Mouse (Mus musculus): ENCODE measurements around the gene B4gat1. TPM values are rescaled to one million over a fixed set of nuclear protein-coding genes. Genes with fewer than 3 reads are reported as not detected.
A peak's percentile ranks its signal among the peaks of the same experiment; 100 is the strongest.

Gene B4gat1
- polyA plus RNA-seq, 1 experiment from 2014 or later = 41.4 TPM

DNA sequence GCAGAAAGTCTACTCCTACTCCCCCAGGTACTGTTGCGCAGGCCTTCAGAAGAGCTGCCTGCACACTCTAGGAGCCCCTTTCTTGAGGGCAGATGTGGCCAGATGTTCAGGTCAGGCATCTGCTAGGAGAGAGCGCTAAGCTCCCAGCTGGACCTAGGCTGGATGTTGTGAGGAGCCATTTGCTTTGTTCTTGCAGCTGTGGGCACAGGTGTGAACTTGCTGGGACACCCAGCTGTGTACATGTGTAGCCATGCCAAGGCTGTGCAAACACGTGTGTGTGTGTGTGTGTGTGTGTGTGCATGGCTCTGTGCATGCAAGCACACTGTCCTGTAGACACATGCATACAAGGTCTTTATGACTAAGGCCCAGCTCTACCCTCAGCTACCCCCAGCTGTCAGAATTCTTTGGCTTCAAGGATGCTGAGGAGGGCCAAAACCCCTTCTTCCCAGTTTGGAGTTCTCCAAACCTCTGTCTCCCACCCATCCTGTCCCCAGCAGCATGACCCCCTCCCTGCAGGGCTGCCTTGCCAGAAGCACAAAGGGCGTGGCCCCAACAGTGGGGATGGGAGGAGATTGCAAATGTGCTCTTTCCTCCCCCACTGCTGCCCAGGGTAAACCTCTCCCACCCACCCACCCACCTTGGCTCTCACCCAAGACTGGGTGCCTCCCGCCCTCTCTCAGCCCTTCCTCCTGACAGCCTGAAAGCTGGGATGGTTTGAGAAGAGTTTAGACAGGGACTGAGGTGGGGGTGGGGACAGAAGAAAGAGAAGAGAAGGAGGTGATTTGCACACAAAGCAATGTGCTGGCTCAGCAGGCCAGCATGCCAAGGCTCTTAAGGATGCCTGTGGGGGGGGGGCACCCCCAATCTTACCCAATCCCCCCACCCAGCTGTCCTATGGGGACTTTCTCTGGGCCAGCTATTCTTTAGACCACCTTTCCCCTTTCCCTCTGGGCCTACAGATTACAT lies 22.0 kb downstream of the B4gat1 start:
- WGBS = 39% methylated on average over 5 of the region's 5 CpGs
- no peak overlapping the region for H3K4me3 ChIP-seq
- peaks cover 54% of the 10 kb centered on the region for H3K4me1 ChIP-seq
- no peaks in the 10 kb centered on the region for H3K9me3 ChIP-seq
- H3K9ac ChIP-seq = peak overlapping the region; percentile 58
- H3K4me2 ChIP-seq = no peak overlapping the region
- ATAC-seq (ENCODE audit: extremely low read depth, insufficient number of reproducible peaks, low FRiP score, low TSS enrichment) = no peak
- peaks cover under 1% of the 10 kb centered on the region; the same call in 1 of the 2 replicates for H3K27me3 ChIP-seq (replicated peaks)
- no peaks in the 10 kb centered on the region for H3K36me3 ChIP-seq
- H3K27ac ChIP-seq (replicated peaks) = peak overlapping the region; percentile 66; the same call in 1 of the 2 replicates

- Histone ChIP-seq H3K27me3 (replicated peaks) (no peaks in the 10 kb centered on the region), H3K27ac (replicated peaks) (no peak overlapping the region), H3K4me2 (no peak overlapping the region), H3K9me3 (no peaks in the 10 kb centered on the region), H3K36me3 (no peaks in the 10 kb centered on the region), H3K4me3 (no peak overlapping the region), H3K9ac (no peak overlapping the region), H3K4me1 (peaks cover 54% of the 10 kb centered on the region)
- WGBS = 79% methylated on average over 5 of the region's 5 CpGs
- no peak for ATAC-seq (ENCODE audit: extremely low read depth, insufficient number of reproducible peaks, low FRiP score, low TSS enrichment)
Observed at GRCm38 (mm10) chr19:5062041-5062440, 23.4 kb downstream of the B4gat1 start.

DNA sequence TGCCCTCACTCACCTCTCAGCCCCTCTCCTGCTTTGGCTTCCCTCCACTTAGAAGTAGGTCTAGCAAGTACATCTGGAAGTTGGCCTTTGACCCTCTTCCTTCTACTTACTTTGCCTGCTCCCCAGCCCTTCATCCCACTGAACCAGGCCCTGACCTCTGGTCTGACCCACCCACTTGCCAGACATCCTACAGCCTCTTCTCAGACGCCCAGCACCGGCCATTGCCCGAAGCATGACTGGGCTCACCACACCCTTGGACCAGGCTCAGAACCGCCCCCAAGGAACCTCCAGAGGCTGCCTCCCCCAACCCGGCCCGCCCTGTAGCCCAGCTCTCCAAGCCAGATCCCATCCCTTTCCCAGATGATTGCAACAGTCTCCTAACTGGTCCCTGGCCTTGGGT lies 23.8 kb downstream of the B4gat1 start:
- Histone ChIP-seq H3K4me3 (no peak overlapping the region), H3K27ac (replicated peaks) (no peak overlapping the region), H3K4me2 (no peak overlapping the region), H3K4me1 (peaks cover 58% of the 10 kb centered on the region), H3K36me3 (no peaks in the 10 kb centered on the region), H3K9me3 (no peaks in the 10 kb centered on the region), H3K9ac (no peak overlapping the region), H3K27me3 (replicated peaks) (no peaks in the 10 kb centered on the region)
- 59% methylated on average over 6 of the region's 6 CpGs for WGBS
- ATAC-seq (ENCODE audit: extremely low read depth, insufficient number of reproducible peaks, low FRiP score, low TSS enrichment) = no peak

DNA sequence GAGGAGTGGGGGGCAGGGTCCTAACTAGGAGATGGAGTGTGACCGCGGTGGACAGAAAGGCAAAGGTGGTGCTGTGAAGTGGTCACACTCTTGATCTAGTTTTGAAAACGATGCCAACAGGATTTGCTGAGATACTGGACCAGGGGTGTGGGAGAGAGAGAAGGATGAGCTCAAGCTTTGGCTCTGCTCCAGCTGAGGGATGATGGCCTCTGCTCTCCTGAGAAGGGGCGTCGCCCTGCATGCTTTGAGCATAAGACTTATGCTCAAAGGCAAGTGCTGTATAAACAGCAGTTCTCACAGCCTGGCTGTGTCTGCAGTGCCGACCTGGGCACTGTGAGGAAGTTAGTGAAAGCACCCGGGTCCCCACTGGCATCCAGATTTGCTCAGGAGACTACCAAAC lies 26.5 kb downstream of the B4gat1 start:
- H3K9ac ChIP-seq = peak overlapping the region; percentile 14; the same call in 1 of the 2 replicates
- H3K9me3 ChIP-seq = no peaks in the 10 kb centered on the region
- no peak for ATAC-seq (ENCODE audit: extremely low read depth, insufficient number of reproducible peaks, low FRiP score, low TSS enrichment)
- 48% methylated on average over 7 of the region's 7 CpGs for WGBS
- no peak overlapping the region for H3K4me3 ChIP-seq
- H3K4me2 ChIP-seq = no peak overlapping the region
- H3K36me3 ChIP-seq = no peaks in the 10 kb centered on the region
- no peak overlapping the region for H3K27ac ChIP-seq (replicated peaks)
- peaks cover 60% of the 10 kb centered on the region for H3K4me1 ChIP-seq
- peaks cover 20% of the 10 kb centered on the region for H3K27me3 ChIP-seq (replicated peaks)

GRCm38 (mm10) chr19:5067040-5067799 lies 28.6 kb downstream of the B4gat1 start:
- H3K9me3 ChIP-seq = no peaks in the 10 kb centered on the region
- H3K27ac ChIP-seq (replicated peaks) = peak overlapping the region; percentile 66
- peaks cover 33% of the 10 kb centered on the region for H3K27me3 ChIP-seq (replicated peaks)
- H3K4me2 ChIP-seq = peak overlapping the region; percentile 84
- H3K9ac ChIP-seq = peak overlapping the region; percentile 88
- peaks cover 67% of the 10 kb centered on the region for H3K4me1 ChIP-seq
- ATAC-seq (ENCODE audit: extremely low read depth, insufficient number of reproducible peaks, low FRiP score, low TSS enrichment) = no peak
- H3K36me3 ChIP-seq = no peaks in the 10 kb centered on the region
- peak overlapping the region; percentile 62 for H3K4me3 ChIP-seq
- 4% methylated on average over 15 of the region's 15 CpGs for WGBS

GRCm38 (mm10) chr19:5067867-5068569 lies 29.4 kb downstream of the B4gat1 start, which contains the start of gene Cd248:
Gene Cd248, plus strand, starts transcription at chr19:5068078.
- Histone ChIP-seq H3K4me3 (peak within 1 kb of the TSS; percentile 62), H3K27ac (replicated peaks) (peak within 1 kb of the TSS; percentile 66), H3K36me3 (no peaks in the 10 kb centered on the region), H3K9me3 (no peaks in the 10 kb centered on the region), H3K27me3 (replicated peaks) (peaks cover 33% of the 10 kb centered on the region), H3K4me2 (peak within 1 kb of the TSS; percentile 84), H3K9ac (peak within 1 kb of the TSS; percentile 88), H3K4me1 (peaks cover 75% of the 10 kb centered on the region)
- peak; percentile 51 for ATAC-seq (ENCODE audit: extremely low read depth, insufficient number of reproducible peaks, low FRiP score, low TSS enrichment)
- WGBS = 2% methylated on average over 43 of the region's 56 CpGs

GRCm38 (mm10) chr19:5068570-5069234 lies 30.1 kb downstream of the B4gat1 start:
- peak overlapping the region; percentile 62 for H3K4me3 ChIP-seq
- peak overlapping the region; percentile 88 for H3K9ac ChIP-seq
- H3K27me3 ChIP-seq (replicated peaks) = peaks cover 36% of the 10 kb centered on the region
- peaks cover 76% of the 10 kb centered on the region for H3K4me1 ChIP-seq
- no peaks in the 10 kb centered on the region for H3K36me3 ChIP-seq
- H3K4me2 ChIP-seq = peak overlapping the region; percentile 84
- 36% methylated on average over 21 of the region's 21 CpGs for WGBS
- no peaks in the 10 kb centered on the region for H3K9me3 ChIP-seq
- 0 out of 2 replicates have a peak overlapping the region, but pooled peaks have one; percentile 66 for H3K27ac ChIP-seq (replicated peaks)
- no peak for ATAC-seq (ENCODE audit: extremely low read depth, insufficient number of reproducible peaks, low FRiP score, low TSS enrichment)

GRCm38 (mm10) chr19:5069486-5069885 lies 30.9 kb downstream of the B4gat1 start:
- Histone ChIP-seq H3K4me3 (peak overlapping the region; percentile 62; the same call in 1 of the 2 replicates), H3K9ac (peak overlapping the region; percentile 80; the same call in 1 of the 2 replicates), H3K27me3 (replicated peaks) (peaks cover 44% of the 10 kb centered on the region), H3K9me3 (no peaks in the 10 kb centered on the region), H3K4me1 (peaks cover 76% of the 10 kb centered on the region), H3K36me3 (no peaks in the 10 kb centered on the region), H3K4me2 (peak overlapping the region; percentile 84), H3K27ac (replicated peaks) (no peak overlapping the region)
- 77% methylated on average over 5 of the region's 5 CpGs for WGBS
- no peak for ATAC-seq (ENCODE audit: extremely low read depth, insufficient number of reproducible peaks, low FRiP score, low TSS enrichment)

DNA sequence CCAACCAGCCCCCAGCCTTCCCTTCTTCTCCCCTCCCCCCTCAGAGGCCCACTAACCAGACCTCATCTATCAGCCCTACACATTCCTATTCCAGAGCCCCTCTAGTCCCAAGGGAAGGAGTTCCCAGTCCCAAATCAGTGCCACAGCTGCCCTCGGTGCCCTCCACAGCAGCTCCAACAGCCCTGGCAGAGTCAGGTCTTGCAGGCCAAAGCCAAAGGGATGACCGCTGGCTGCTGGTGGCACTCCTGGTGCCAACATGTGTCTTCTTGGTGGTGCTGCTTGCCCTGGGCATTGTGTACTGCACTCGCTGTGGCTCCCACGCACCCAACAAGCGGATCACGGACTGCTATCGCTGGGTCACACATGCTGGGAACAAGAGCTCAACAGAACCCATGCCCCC lies 31.4 kb downstream of the B4gat1 start:
- no peak for ATAC-seq (ENCODE audit: extremely low read depth, insufficient number of reproducible peaks, low FRiP score, low TSS enrichment)
- Histone ChIP-seq H3K9ac (peak overlapping the region; percentile 80), H3K36me3 (no peaks in the 10 kb centered on the region), H3K4me3 (peak overlapping the region; percentile 59), H3K4me2 (peak overlapping the region; percentile 84), H3K4me1 (peaks cover 72% of the 10 kb centered on the region), H3K9me3 (no peaks in the 10 kb centered on the region), H3K27me3 (replicated peaks) (peaks cover 49% of the 10 kb centered on the region), H3K27ac (replicated peaks) (0 out of 2 replicates have a peak overlapping the region, but pooled peaks have one; percentile 3)
- 69% methylated on average over 7 of the region's 7 CpGs for WGBS

DNA sequence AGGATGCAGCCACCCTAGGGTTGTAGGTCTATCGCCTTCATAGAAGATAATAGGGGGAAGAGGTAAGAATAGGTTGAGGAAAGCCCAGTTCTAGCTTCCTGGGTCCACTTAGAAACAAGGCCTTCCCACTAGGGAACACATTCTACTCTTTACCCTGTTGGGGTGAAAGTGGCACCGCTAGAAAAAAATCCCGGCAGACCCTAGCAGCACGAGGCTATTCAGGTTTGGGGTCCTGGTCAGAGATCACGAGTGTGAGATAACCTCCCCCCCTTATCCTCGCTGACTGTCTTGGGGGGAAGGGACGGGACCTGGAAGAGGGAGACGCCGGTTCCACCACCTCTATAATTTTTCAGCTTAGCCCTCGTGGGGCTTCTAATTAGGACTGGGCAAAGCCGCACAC lies 32.5 kb downstream of the B4gat1 start:
- 19% methylated on average over 11 of the region's 11 CpGs for WGBS
- H3K27me3 ChIP-seq (replicated peaks) = peaks cover 54% of the 10 kb centered on the region
- no peaks in the 10 kb centered on the region for H3K9me3 ChIP-seq
- H3K4me1 ChIP-seq = peaks cover 65% of the 10 kb centered on the region
- H3K4me2 ChIP-seq = peak overlapping the region; percentile 84
- peak overlapping the region; percentile 59 for H3K4me3 ChIP-seq
- no peaks in the 10 kb centered on the region for H3K36me3 ChIP-seq
- peak overlapping the region; percentile 76 for H3K27ac ChIP-seq (replicated peaks)
- H3K9ac ChIP-seq = peak overlapping the region; percentile 80
- ATAC-seq (ENCODE audit: extremely low read depth, insufficient number of reproducible peaks, low FRiP score, low TSS enrichment) = no peak

Data from heart, embryonic 13.5 days (tissue).